Mouse (Mus musculus) forebrain, embryonic 15.5 days (tissue): ENCODE measurements at regions not wholly inside any gene's neighbourhood (a gene's known extent, or its start where the extent isn't known, plus 50 kb on each side); places are given as distances from the start of the nearest gene placed in this dataset.

Experiments
- ATAC-seq: fragments of 200-750 bp; cut with Nextera tagmentation; replicated peaks from 2 replicates; pipeline ENCODE4 v1.8.0; 2017; ENCODE audit warnings: mild to moderate bottlenecking, moderate TSS enrichment, moderate library complexity
- H3K27ac ChIP-seq: fragments of 300-500 bp; sonication (generic); replicated peaks from 2 replicates; pipeline ENCODE4 v1.5.1; 2015; ENCODE audit warnings: mild to moderate bottlenecking, inconsistent platforms
- H3K27me3 ChIP-seq: fragments of 300-500 bp; sonication (generic); 2 replicates; pipeline ENCODE4 v1.6.1; 2015; ENCODE audit warnings: inconsistent platforms
- H3K36me3 ChIP-seq: fragments of 300-500 bp; sonication (generic); 2 replicates; pipeline ENCODE4 v1.6.1; 2015; ENCODE audit warnings: mild to moderate bottlenecking, inconsistent platforms
- H3K4me1 ChIP-seq: fragments of 300-500 bp; sonication (generic); 2 replicates; pipeline ENCODE4 v1.6.1; 2015; ENCODE audit warnings: inconsistent platforms
- H3K4me2 ChIP-seq: fragments of 300-500 bp; sonication (generic); replicated peaks from 2 replicates; pipeline ENCODE4 v1.6.1; 2015; ENCODE audit warnings: mild to moderate bottlenecking, inconsistent platforms
- H3K4me3 ChIP-seq: fragments of 300-500 bp; sonication (generic); 2 replicates; pipeline ENCODE4 v1.5.1; 2015; ENCODE audit warnings: mild to moderate bottlenecking, inconsistent platforms
- H3K9ac ChIP-seq: fragments of 300-500 bp; sonication (generic); replicated peaks from 2 replicates; pipeline ENCODE4 v1.6.1; 2015; ENCODE audit warnings: mild to moderate bottlenecking, inconsistent platforms
- H3K9me3 ChIP-seq: fragments of 300-500 bp; sonication (generic); 2 replicates; pipeline ENCODE4 v1.6.1; 2016; ENCODE audit warnings: inconsistent platforms
- WGBS: fragments of 180-500 bp; shearing (Covaris S2); methylation state at CpG from one replicate; pipeline ENCODE4 v1.1.7; 2015; ENCODE audit warnings: mixed read lengths; 5-methylcytosine and 5-hydroxymethylcytosine counted together

- Histone ChIP-seq H3K27ac (no peak overlapping the region), H3K27me3 (no peaks in the 10 kb centered on the region), H3K4me1 (no peaks in the 10 kb centered on the region), H3K4me3 (no peak overlapping the region), H3K4me2 (no peak overlapping the region), H3K9me3 (no peaks in the 10 kb centered on the region), H3K36me3 (no peaks in the 10 kb centered on the region), H3K9ac (no peak overlapping the region)
- no peak for ATAC-seq
- WGBS: 87% methylated on average over 3 of the region's 3 CpGs
Measured at GRCm38 (mm10) chr11:18598349-18598748, 420.4 kb downstream of the Meis1 start.

- H3K9ac ChIP-seq: no peak overlapping the region
- no peaks in the 10 kb centered on the region for H3K4me1 ChIP-seq
- H3K27me3 ChIP-seq: no peaks in the 10 kb centered on the region
- no peak for ATAC-seq
- H3K4me2 ChIP-seq: no peak overlapping the region
- H3K9me3 ChIP-seq: no peaks in the 10 kb centered on the region
- no peak overlapping the region for H3K4me3 ChIP-seq
- WGBS: 88% methylated on average over 4 of the region's 4 CpGs
- H3K27ac ChIP-seq: no peak overlapping the region
- no peaks in the 10 kb centered on the region for H3K36me3 ChIP-seq
Measured at GRCm38 (mm10) chr11:18596996-18597395, 421.8 kb downstream of the Meis1 start.

- WGBS: 92% methylated on average over 1 of the region's 1 CpGs
- Histone ChIP-seq H3K4me2 (no peak overlapping the region), H3K9me3 (no peaks in the 10 kb centered on the region), H3K36me3 (no peaks in the 10 kb centered on the region), H3K4me1 (no peaks in the 10 kb centered on the region), H3K27me3 (no peaks in the 10 kb centered on the region), H3K27ac (no peak overlapping the region), H3K4me3 (no peak overlapping the region), H3K9ac (no peak overlapping the region)
- ATAC-seq: no peak
Measured at GRCm38 (mm10) chr11:18590487-18590886, 428.3 kb downstream of the Meis1 start.

GRCm38 (mm10) chr11:18586468-18586867, 432.3 kb downstream of the Meis1 start:
- Histone ChIP-seq H3K4me1 (no peaks in the 10 kb centered on the region), H3K27me3 (no peaks in the 10 kb centered on the region), H3K4me2 (no peak overlapping the region), H3K9me3 (no peaks in the 10 kb centered on the region), H3K36me3 (no peaks in the 10 kb centered on the region), H3K4me3 (no peak overlapping the region), H3K27ac (no peak overlapping the region), H3K9ac (no peak overlapping the region)
- ATAC-seq: no peak
- 82% methylated on average over 3 of the region's 3 CpGs for WGBS

GRCm38 (mm10) chr11:18585031-18585430, 433.8 kb downstream of the Meis1 start:
- ATAC-seq: no peak
- 61% methylated on average over 8 of the region's 8 CpGs for WGBS

DNA sequence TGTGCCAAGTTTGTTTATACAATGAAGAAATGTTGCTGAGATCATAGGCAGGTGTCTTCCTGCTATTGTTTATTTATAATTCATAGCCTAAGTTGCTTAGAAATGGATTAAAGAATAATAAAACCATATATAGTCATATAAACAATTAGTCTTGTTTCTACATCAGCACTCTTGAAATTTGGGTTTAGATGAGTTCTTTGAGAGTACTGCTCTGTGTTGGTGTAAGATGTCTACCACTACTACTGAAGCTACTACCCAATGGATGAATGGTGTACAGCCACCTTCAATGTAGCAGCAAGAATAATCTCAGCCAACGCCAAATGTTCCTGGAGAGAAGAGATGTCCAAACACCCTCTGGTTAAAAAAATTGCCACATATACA, 436.0 kb downstream of the Meis1 start:
- H3K36me3 ChIP-seq: no peaks in the 10 kb centered on the region
- no peak overlapping the region for H3K4me3 ChIP-seq
- H3K27ac ChIP-seq: no peak overlapping the region
- peaks cover 8% of the 10 kb centered on the region for H3K4me1 ChIP-seq
- H3K4me2 ChIP-seq: no peak overlapping the region
- no peaks in the 10 kb centered on the region for H3K27me3 ChIP-seq
- WGBS: 93% methylated on average over 1 of the region's 1 CpGs
- no peaks in the 10 kb centered on the region for H3K9me3 ChIP-seq
- H3K9ac ChIP-seq: no peak overlapping the region
- no peak for ATAC-seq

More at GRCm38 (mm10) chr11:18585031-18585430, 433.8 kb downstream of the Meis1 start:
- Histone ChIP-seq H3K4me1 (peaks cover 8% of the 10 kb centered on the region), H3K4me2 (no peak overlapping the region), H3K27ac (no peak overlapping the region), H3K4me3 (no peak overlapping the region), H3K9ac (no peak overlapping the region), H3K9me3 (no peaks in the 10 kb centered on the region), H3K36me3 (no peaks in the 10 kb centered on the region), H3K27me3 (no peaks in the 10 kb centered on the region)

GRCm38 (mm10) chr11:18581997-18582780, 436.6 kb downstream of the Meis1 start:
- H3K4me1 ChIP-seq: peaks cover 8% of the 10 kb centered on the region
- H3K9ac ChIP-seq: no peak overlapping the region
- H3K4me3 ChIP-seq: no peak overlapping the region
- H3K27ac ChIP-seq: no peak overlapping the region
- WGBS: 72% methylated on average over 2 of the region's 2 CpGs
- H3K36me3 ChIP-seq: no peaks in the 10 kb centered on the region
- H3K27me3 ChIP-seq: no peaks in the 10 kb centered on the region
- no peaks in the 10 kb centered on the region for H3K9me3 ChIP-seq
- no peak overlapping the region for H3K4me2 ChIP-seq
- peak; percentile 36 for ATAC-seq

- WGBS: 57% methylated on average over 8 of the region's 8 CpGs
- Histone ChIP-seq H3K27ac (peak overlapping the region; percentile 3; the same call in 1 of the 2 replicates), H3K4me3 (no peak overlapping the region), H3K36me3 (no peaks in the 10 kb centered on the region), H3K9ac (no peak overlapping the region), H3K4me2 (no peak overlapping the region), H3K9me3 (no peaks in the 10 kb centered on the region), H3K4me1 (peaks cover 8% of the 10 kb centered on the region), H3K27me3 (no peaks in the 10 kb centered on the region)
- ATAC-seq: peak; percentile 83
Measured at GRCm38 (mm10) chr11:18581078-18581800, 437.5 kb downstream of the Meis1 start.

- no peak for ATAC-seq
- 93% methylated on average over 4 of the region's 4 CpGs for WGBS
Measured at GRCm38 (mm10) chr11:18571557-18572209, 447.1 kb downstream of the Meis1 start.

DNA sequence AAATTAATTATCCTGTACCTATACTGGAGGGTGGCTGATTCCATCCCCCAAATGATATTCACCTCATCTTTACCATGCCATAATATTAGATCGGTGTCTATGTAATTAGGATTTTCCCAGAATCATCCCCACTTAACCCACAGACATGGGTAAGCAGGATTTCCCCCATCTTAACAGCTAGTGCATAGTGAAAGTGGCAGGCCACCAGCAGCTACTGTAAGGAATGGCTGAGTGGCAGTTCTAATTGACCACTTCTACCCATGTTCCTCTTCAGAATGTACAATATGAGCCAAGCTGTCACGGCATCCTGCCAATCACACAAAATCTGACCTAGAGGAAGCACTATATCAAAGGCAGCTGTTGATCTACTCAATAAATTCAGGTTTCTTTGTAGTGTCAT, 455.8 kb downstream of the Meis1 start:
- H3K4me3 ChIP-seq: no peak overlapping the region
- no peaks in the 10 kb centered on the region for H3K9me3 ChIP-seq
- no peaks in the 10 kb centered on the region for H3K27me3 ChIP-seq
- no peaks in the 10 kb centered on the region for H3K4me1 ChIP-seq
- ATAC-seq: no peak
- no peak overlapping the region for H3K27ac ChIP-seq
- WGBS: 83% methylated on average over 2 of the region's 2 CpGs
- H3K9ac ChIP-seq: no peak overlapping the region
- H3K4me2 ChIP-seq: no peak overlapping the region
- H3K36me3 ChIP-seq: no peaks in the 10 kb centered on the region

More at GRCm38 (mm10) chr11:18571557-18572209, 447.1 kb downstream of the Meis1 start:
- Histone ChIP-seq H3K4me1 (no peaks in the 10 kb centered on the region), H3K36me3 (no peaks in the 10 kb centered on the region), H3K4me2 (no peak overlapping the region), H3K27me3 (no peaks in the 10 kb centered on the region), H3K9me3 (no peaks in the 10 kb centered on the region), H3K4me3 (no peak overlapping the region), H3K9ac (no peak overlapping the region), H3K27ac (no peak overlapping the region)

DNA sequence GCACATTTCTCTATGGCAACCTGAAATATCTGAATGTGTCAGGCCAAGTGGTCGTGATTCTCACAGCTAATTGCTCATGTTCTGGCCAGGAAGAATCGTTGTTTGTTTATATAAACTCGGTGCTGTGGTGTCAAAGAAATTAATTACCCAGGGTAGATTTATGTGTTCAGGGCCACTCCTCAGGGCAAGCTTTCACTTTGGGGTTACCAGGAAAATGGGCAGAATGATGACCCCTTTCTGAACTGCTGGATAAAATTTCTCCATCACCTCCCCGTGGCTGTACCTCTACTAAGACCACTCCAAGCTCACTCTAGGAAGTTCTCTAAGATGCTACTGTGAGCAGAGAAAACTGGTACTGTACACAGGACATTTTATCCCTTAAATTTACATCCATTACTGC, 460.1 kb downstream of the Meis1 start:
- 43% methylated on average over 4 of the region's 4 CpGs for WGBS
- Histone ChIP-seq H3K4me3 (no peak overlapping the region), H3K4me1 (no peaks in the 10 kb centered on the region), H3K4me2 (no peak overlapping the region), H3K9ac (no peak overlapping the region), H3K27me3 (no peaks in the 10 kb centered on the region), H3K27ac (no peak overlapping the region), H3K9me3 (no peaks in the 10 kb centered on the region), H3K36me3 (no peaks in the 10 kb centered on the region)
- ATAC-seq: no peak

GRCm38 (mm10) chr11:18535592-18535857, 483.3 kb downstream of the Meis1 start:
- no peaks in the 10 kb centered on the region for H3K4me1 ChIP-seq
- H3K36me3 ChIP-seq: no peaks in the 10 kb centered on the region
- 77% methylated on average over 2 of the region's 2 CpGs for WGBS
- H3K4me3 ChIP-seq: no peak overlapping the region
- no peak for ATAC-seq
- H3K4me2 ChIP-seq: no peak overlapping the region
- H3K9me3 ChIP-seq: no peaks in the 10 kb centered on the region
- no peak overlapping the region for H3K27ac ChIP-seq
- H3K9ac ChIP-seq: no peak overlapping the region
- no peaks in the 10 kb centered on the region for H3K27me3 ChIP-seq
